Mouse (Mus musculus): ENCODE measurements around the gene Lmod1. TPM values are rescaled to one million over a fixed set of nuclear protein-coding genes. Genes with fewer than 3 reads are reported as not detected.

The Lmod1 gene
- 0.44 and 1.1 TPM in 2 replicates for polyA plus RNA-seq (2012; rRNA removed)

GRCm38 (mm10) chr1:135324571-135324970, at the start of gene Lmod1:
TSS of gene Lmod1 (plus strand) at chr1:135324807.
- DNase-seq (ENCODE audit: extremely low spot score in 1 of 2, low spot score in 1 of 2), result no peak

- peak; percentile 31 to 66 for DNase-seq (ENCODE audit: extremely low spot score in 1 of 2, low spot score in 1 of 2)
Observed at GRCm38 (mm10) chr1:135280646-135281045, 44.0 kb upstream of the Lmod1 start.

GRCm38 (mm10) chr1:135281841-135282240, 42.8 kb upstream of the Lmod1 start:
- DNase-seq (ENCODE audit: extremely low spot score in 1 of 2, low spot score in 1 of 2), result no peak

GRCm38 (mm10) chr1:135282536-135283286, 41.9 kb upstream of the Lmod1 start:
- DNase-seq (ENCODE audit: extremely low spot score in 1 of 2, low spot score in 1 of 2), result no peak

- peak in 1 of 2 experiments; percentile 42 for DNase-seq (ENCODE audit: extremely low spot score in 1 of 2, low spot score in 1 of 2)
Observed at GRCm38 (mm10) chr1:135283287-135283825, 41.3 kb upstream of the Lmod1 start.

- DNase-seq (ENCODE audit: extremely low spot score in 1 of 2, low spot score in 1 of 2), result peak in 1 of 2 experiments; percentile 63
Observed at GRCm38 (mm10) chr1:135283826-135284291, 40.7 kb upstream of the Lmod1 start, which contains the start of gene Rnpep. TSS of gene Rnpep (minus strand) at chr1:135284084.

- DNase-seq (ENCODE audit: extremely low spot score in 1 of 2, low spot score in 1 of 2), result no peak
Observed at GRCm38 (mm10) chr1:135286311-135286710, 38.3 kb upstream of the Lmod1 start.

- DNase-seq (ENCODE audit: extremely low spot score in 1 of 2, low spot score in 1 of 2), result no peak
Observed at GRCm38 (mm10) chr1:135290908-135291307, 33.7 kb upstream of the Lmod1 start.

GRCm38 (mm10) chr1:135311356-135311755, 13.3 kb upstream of the Lmod1 start:
- DNase-seq (ENCODE audit: extremely low spot score in 1 of 2, low spot score in 1 of 2), result no peak

- no peak for DNase-seq (ENCODE audit: extremely low spot score in 1 of 2, low spot score in 1 of 2)
Observed at GRCm38 (mm10) chr1:135312201-135312600, 12.4 kb upstream of the Lmod1 start.

- DNase-seq (ENCODE audit: extremely low spot score in 1 of 2, low spot score in 1 of 2), result peak; percentile 91 to 97
Observed at GRCm38 (mm10) chr1:135313284-135314031, 11.1 kb upstream of the Lmod1 start, which contains the start of gene Timm17a. TSS of gene Timm17a (minus strand) at chr1:135313778.

GRCm38 (mm10) chr1:135323367-135323901, 1.2 kb upstream of the Lmod1 start:
- no peak for DNase-seq (ENCODE audit: extremely low spot score in 1 of 2, low spot score in 1 of 2)

- DNase-seq (ENCODE audit: extremely low spot score in 1 of 2, low spot score in 1 of 2), result no peak
Observed at GRCm38 (mm10) chr1:135325934-135326333, 1.3 kb downstream of the Lmod1 start.

GRCm38 (mm10) chr1:135328368-135328767, 3.8 kb downstream of the Lmod1 start:
- peak in 1 of 2 experiments; percentile 35 for DNase-seq (ENCODE audit: extremely low spot score in 1 of 2, low spot score in 1 of 2)

GRCm38 (mm10) chr1:135330578-135330977, 6.0 kb downstream of the Lmod1 start:
- DNase-seq (ENCODE audit: extremely low spot score in 1 of 2, low spot score in 1 of 2), result no peak

- no peak for DNase-seq (ENCODE audit: extremely low spot score in 1 of 2, low spot score in 1 of 2)
Observed at GRCm38 (mm10) chr1:135341947-135342346, 17.3 kb downstream of the Lmod1 start.

- no peak for DNase-seq (ENCODE audit: extremely low spot score in 1 of 2, low spot score in 1 of 2)
Observed at GRCm38 (mm10) chr1:135344026-135344425, 19.4 kb downstream of the Lmod1 start.

- DNase-seq (ENCODE audit: extremely low spot score in 1 of 2, low spot score in 1 of 2), result no peak
Observed at GRCm38 (mm10) chr1:135346891-135347290, 22.3 kb downstream of the Lmod1 start.

- DNase-seq (ENCODE audit: extremely low spot score in 1 of 2, low spot score in 1 of 2), result peak; percentile 25 to 46
Observed at GRCm38 (mm10) chr1:135347498-135348169, 23.0 kb downstream of the Lmod1 start.

GRCm38 (mm10) chr1:135351953-135352352, 27.3 kb downstream of the Lmod1 start:
- no peak for DNase-seq (ENCODE audit: extremely low spot score in 1 of 2, low spot score in 1 of 2)

Measured in frontal cortex, adult 2 months (tissue).